Mouse (Mus musculus) monocyte, adult 5-6 weeks (primary cell): ENCODE measurements around the gene Hbq1a. TPM values are rescaled to one million over a fixed set of nuclear protein-coding genes. Genes with fewer than 3 reads are reported as not detected.

Experiments used
- ATAC-seq: fragments of 153-309, 156-312 bp; replicated peaks from 2 replicates; pipeline ENCODE4 v1.8.0; 2017; ENCODE audit warnings: mild to moderate bottlenecking; ENCODE audit not compliant: low TSS enrichment, insufficient number of reproducible peaks, severe bottlenecking, poor library complexity, low FRiP score
- total RNA-seq: library from RNA; stranded (forward); fragments of 200-1000, 200-491, 200-594 nt; gene quantifications from 3 replicates; pipeline ENCODE4 v1.2.3, GENCODE M21; 2017

Gene Hbq1a
- total RNA-seq, 1 experiment from 2014 or later, result not detected

- no peak for ATAC-seq
These were observed 7.1 kb downstream of the Hbq1a start for GRCm38 (mm10) chr11:32307006-32307405.

GRCm38 (mm10) chr11:32309446-32309845 lies 9.6 kb downstream of the Hbq1a start:
- ATAC-seq, result no peak

- ATAC-seq, result no peak
These were observed 10.1 kb downstream of the Hbq1a start for GRCm38 (mm10) chr11:32309928-32310327.

- no peak for ATAC-seq
These were observed 16.1 kb downstream of the Hbq1a start for GRCm38 (mm10) chr11:32316009-32316408.

GRCm38 (mm10) chr11:32320507-32321195 lies 20.8 kb downstream of the Hbq1a start:
- ATAC-seq, result no peak

GRCm38 (mm10) chr11:32321196-32321565 lies 21.3 kb downstream of the Hbq1a start:
- peak; percentile 57; the same call in 1 of the 2 replicates for ATAC-seq

- peak; percentile 91 for ATAC-seq
These were observed 24.7 kb downstream of the Hbq1a start for GRCm38 (mm10) chr11:32324609-32325008.

GRCm38 (mm10) chr11:32331075-32331474 lies 31.2 kb downstream of the Hbq1a start:
- peak; percentile 64 for ATAC-seq

- ATAC-seq, result no peak
These were observed 32.0 kb downstream of the Hbq1a start for GRCm38 (mm10) chr11:32331861-32332260.

- no peak for ATAC-seq
These were observed 33.4 kb downstream of the Hbq1a start for GRCm38 (mm10) chr11:32333235-32333634.

- ATAC-seq, result no peak
These were observed 36.6 kb downstream of the Hbq1a start for GRCm38 (mm10) chr11:32336435-32336907.

GRCm38 (mm10) chr11:32339131-32339531 lies 39.3 kb downstream of the Hbq1a start:
- no peak for ATAC-seq

- peak; percentile 54 for ATAC-seq
These were observed 40.9 kb downstream of the Hbq1a start for GRCm38 (mm10) chr11:32340476-32341473.

- peak; percentile 51; the same call in 1 of the 2 replicates for ATAC-seq
These were observed 42.9 kb downstream of the Hbq1a start for GRCm38 (mm10) chr11:32342770-32343191.

GRCm38 (mm10) chr11:32343350-32343749 lies 43.5 kb downstream of the Hbq1a start:
- no peak for ATAC-seq

GRCm38 (mm10) chr11:32345504-32346297 lies 45.8 kb downstream of the Hbq1a start:
- no peak for ATAC-seq

- no peak for ATAC-seq
These were observed 47.4 kb downstream of the Hbq1a start for GRCm38 (mm10) chr11:32347264-32347606.

GRCm38 (mm10) chr11:32347607-32348432 lies 48.0 kb downstream of the Hbq1a start, which contains the start of gene Sh3pxd2b:
Sh3pxd2b (plus strand) TSS chr11:32347820.
- no peak for ATAC-seq
